Mouse (Mus musculus): Measurements from ENCODE around the gene Ppp1r10. TPM values are rescaled to one million over a fixed set of nuclear protein-coding genes. Genes with fewer than 3 reads are reported as not detected.

Ppp1r10 gene
- polyA plus RNA-seq, 1 experiment from 2014 or later = 58.8 TPM

- WGBS = 30% methylated on average over 20 of the region's 20 CpGs
- Histone ChIP-seq H3K36me3 (peaks cover 84% of the 10 kb centered on the region), H3K27ac (replicated peaks) (peak overlapping the region; percentile 89), H3K4me1 (peaks cover 22% of the 10 kb centered on the region), H3K4me3 (peak overlapping the region; percentile 85), H3K27me3 (ENCODE audit: low read depth, poor library complexity, severe bottlenecking) (no peaks in the 10 kb centered on the region), H3K9me3 (replicated peaks) (no peaks in the 10 kb centered on the region)
- DNase-seq (ENCODE audit: low spot score) = no peak
These were observed 6.9 kb upstream of the Ppp1r10 start for GRCm38 (mm10) chr17:35909186-35909918.

DNA sequence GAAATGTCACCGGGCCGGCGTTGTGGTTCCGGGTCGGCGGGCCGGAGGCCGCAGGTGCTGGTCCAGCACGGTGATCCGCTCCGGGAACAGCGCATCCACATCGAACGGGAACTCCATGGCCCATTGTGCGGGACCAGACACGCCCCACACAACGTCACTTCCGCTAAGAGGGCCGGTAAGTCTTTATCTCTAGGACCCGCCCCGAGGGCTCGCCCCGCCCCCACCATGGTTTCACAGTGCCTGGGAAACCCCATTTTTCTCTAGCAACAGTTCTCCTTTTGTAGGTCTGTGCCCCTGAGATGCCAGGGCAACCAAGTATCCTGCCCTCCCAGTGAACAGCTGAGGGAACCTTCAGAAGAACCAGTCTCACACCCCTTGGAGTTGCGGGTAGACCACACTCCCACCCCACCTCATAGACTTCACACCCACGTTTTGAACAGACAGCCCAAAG lies 6.3 kb upstream of the Ppp1r10 start, which contains the start of gene Atat1:
TSS of gene Atat1 (minus strand) at position 157 of the 451 bp plus-strand sequence.
- H3K27ac ChIP-seq (replicated peaks) = peak within 1 kb of the TSS; percentile 89
- peaks cover 81% of the 10 kb centered on the region for H3K36me3 ChIP-seq
- peak within 1 kb of the TSS; percentile 85 for H3K4me3 ChIP-seq
- peaks cover 25% of the 10 kb centered on the region for H3K4me1 ChIP-seq
- no peaks in the 10 kb centered on the region for H3K27me3 ChIP-seq (ENCODE audit: low read depth, poor library complexity, severe bottlenecking)
- DNase-seq (ENCODE audit: low spot score) = peak; percentile 96
- 4% methylated on average over 25 of the region's 25 CpGs for WGBS
- H3K9me3 ChIP-seq (replicated peaks) = no peaks in the 10 kb centered on the region

DNA sequence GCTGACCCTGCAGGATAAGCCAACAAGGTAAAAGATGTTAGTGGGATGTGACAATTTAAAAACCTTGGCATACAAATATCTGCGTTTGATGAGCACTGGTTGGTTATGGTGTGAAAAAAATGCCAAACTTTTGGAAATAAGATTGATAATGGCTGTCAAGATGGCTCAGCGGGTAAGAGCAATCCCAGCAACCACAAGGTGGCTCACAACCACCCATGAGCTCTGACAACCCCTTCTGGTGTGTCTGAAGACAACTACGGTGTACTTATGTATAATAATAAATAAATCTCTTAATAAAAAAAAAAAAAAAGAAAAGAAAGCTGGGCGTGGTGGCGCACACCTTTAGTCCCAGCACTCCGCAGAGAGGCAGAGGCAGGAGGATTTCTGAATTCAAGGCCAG lies 1.3 kb upstream of the Ppp1r10 start:
- WGBS = 83% methylated on average over 6 of the region's 6 CpGs
- H3K27me3 ChIP-seq (ENCODE audit: low read depth, poor library complexity, severe bottlenecking) = no peaks in the 10 kb centered on the region
- H3K36me3 ChIP-seq = peaks cover 58% of the 10 kb centered on the region
- H3K27ac ChIP-seq (replicated peaks) = no peak overlapping the region
- H3K4me3 ChIP-seq = peak overlapping the region; percentile 86; the same call in 1 of the 2 replicates
- no peaks in the 10 kb centered on the region for H3K9me3 ChIP-seq (replicated peaks)
- DNase-seq (ENCODE audit: low spot score) = no peak
- peaks cover 22% of the 10 kb centered on the region for H3K4me1 ChIP-seq

- WGBS = 3% methylated on average over 28 of the region's 28 CpGs
- H3K36me3 ChIP-seq = peaks cover 63% of the 10 kb centered on the region
- H3K27me3 ChIP-seq (ENCODE audit: low read depth, poor library complexity, severe bottlenecking) = no peaks in the 10 kb centered on the region
- peaks cover 27% of the 10 kb centered on the region for H3K4me1 ChIP-seq
- no peak for DNase-seq (ENCODE audit: low spot score)
- H3K9me3 ChIP-seq (replicated peaks) = no peaks in the 10 kb centered on the region
- H3K4me3 ChIP-seq = peak overlapping the region; percentile 86
- H3K27ac ChIP-seq (replicated peaks) = peak overlapping the region; percentile 97
These were observed 517 bp upstream of the Ppp1r10 start for GRCm38 (mm10) chr17:35915538-35916296.

DNA sequence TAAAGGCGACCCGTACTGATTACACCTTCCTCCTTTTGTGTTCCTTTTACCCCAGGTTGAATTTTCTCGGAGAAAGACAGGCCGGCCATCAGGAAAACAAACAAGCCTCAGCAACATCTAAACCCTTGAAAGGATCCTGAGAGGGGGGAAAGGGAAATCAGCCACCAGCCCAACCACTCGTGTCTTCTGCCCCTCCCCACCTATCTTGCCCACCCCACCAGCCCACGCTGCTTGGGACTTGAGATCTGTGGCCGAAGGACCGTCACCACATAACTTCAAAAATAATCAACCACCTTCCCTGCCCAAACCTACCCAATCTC lies 869 bp downstream of the Ppp1r10 start:
- no peaks in the 10 kb centered on the region for H3K9me3 ChIP-seq (replicated peaks)
- DNase-seq (ENCODE audit: low spot score) = no peak
- H3K4me3 ChIP-seq = peak overlapping the region; percentile 86
- H3K36me3 ChIP-seq = peaks cover 53% of the 10 kb centered on the region
- H3K27ac ChIP-seq (replicated peaks) = peak overlapping the region; percentile 97
- H3K4me1 ChIP-seq = peaks cover 34% of the 10 kb centered on the region
- no peaks in the 10 kb centered on the region for H3K27me3 ChIP-seq (ENCODE audit: low read depth, poor library complexity, severe bottlenecking)
- under 1% methylated on average over 8 of the region's 8 CpGs for WGBS

DNA sequence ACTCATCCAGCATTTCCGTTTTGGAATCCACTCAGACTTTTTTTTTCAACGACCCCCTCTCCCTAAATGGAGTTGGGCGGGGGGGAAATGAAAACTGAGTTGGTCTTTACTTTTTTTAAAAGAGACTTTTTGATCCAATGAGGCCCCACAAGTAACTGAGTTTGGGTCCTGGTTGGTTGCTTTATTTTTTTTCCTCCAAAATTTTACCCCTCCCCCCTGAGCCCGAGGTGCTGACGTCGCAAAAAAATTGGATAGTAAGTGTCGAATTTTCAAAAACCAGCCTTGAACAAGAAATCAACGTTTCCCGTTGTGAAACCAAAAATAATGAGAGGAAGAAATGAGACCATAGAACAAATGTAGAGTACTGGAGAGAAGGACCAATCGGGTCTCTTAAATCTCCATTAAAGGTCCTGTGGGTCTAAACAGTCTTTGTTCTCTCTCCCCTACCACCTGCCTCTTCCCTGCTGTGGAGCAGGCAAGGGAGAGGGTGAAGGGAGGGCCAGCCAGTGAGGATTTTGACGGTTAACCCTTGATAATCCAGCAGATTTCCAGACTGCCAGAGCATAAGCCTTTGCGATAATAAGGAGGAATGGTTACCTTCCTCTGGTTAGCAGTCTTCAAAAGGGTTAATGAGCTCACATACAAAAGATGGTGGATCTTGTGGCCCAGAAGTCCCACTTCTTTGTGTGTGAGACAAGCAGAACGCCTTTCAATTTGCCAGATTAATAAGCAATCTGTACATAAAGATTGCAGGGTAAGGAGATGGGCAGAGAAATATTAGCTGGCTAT lies 1.4 kb downstream of the Ppp1r10 start:
- H3K4me1 ChIP-seq = peaks cover 34% of the 10 kb centered on the region
- H3K36me3 ChIP-seq = peaks cover 53% of the 10 kb centered on the region
- peak; percentile 66 for DNase-seq (ENCODE audit: low spot score)
- under 1% methylated on average over 13 of the region's 13 CpGs for WGBS
- no peaks in the 10 kb centered on the region for H3K9me3 ChIP-seq (replicated peaks)
- H3K27ac ChIP-seq (replicated peaks) = peak overlapping the region; percentile 97
- H3K27me3 ChIP-seq (ENCODE audit: low read depth, poor library complexity, severe bottlenecking) = no peaks in the 10 kb centered on the region
- peak overlapping the region; percentile 86 for H3K4me3 ChIP-seq

GRCm38 (mm10) chr17:35918276-35919059 lies 2.2 kb downstream of the Ppp1r10 start:
- peak; percentile 58 for DNase-seq (ENCODE audit: low spot score)
- no peaks in the 10 kb centered on the region for H3K9me3 ChIP-seq (replicated peaks)
- H3K27me3 ChIP-seq (ENCODE audit: low read depth, poor library complexity, severe bottlenecking) = no peaks in the 10 kb centered on the region
- under 1% methylated on average over 11 of the region's 11 CpGs for WGBS
- H3K27ac ChIP-seq (replicated peaks) = peak overlapping the region; percentile 97
- H3K36me3 ChIP-seq = peaks cover 52% of the 10 kb centered on the region
- peaks cover 34% of the 10 kb centered on the region for H3K4me1 ChIP-seq
- peak overlapping the region; percentile 86 for H3K4me3 ChIP-seq

DNA sequence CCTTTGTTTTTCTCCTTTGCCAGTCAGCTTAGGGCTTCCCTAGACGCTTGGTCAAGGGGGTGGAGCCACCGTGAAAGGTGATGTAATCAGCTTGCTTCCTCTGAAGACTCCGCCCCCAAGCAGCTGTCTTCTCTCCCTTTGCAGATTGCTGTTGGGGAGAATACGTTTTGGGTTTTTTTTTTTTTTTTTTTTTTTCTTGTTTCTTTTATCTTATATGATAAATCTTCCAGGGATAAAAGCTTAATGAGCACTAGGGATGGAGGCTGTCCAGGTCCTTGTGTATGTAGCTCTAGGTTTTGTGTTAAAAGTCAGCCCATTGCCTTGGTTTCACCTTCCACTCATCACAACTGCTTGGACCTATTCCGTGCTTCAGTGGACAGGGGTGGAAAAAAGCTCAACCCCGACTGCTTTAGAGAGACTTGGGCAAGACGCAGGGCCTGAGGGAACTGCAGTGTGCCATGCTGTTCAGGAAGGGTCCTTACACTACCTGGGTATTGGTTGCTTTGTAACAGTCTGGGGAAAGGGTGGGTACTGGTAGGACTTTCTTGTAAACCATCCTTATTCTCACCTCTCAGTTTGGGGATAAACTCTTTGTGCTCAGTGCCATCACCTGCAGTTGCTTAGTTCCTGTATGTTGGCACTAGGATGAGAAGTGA lies 3.0 kb downstream of the Ppp1r10 start:
- peak; percentile 90 for DNase-seq (ENCODE audit: low spot score)
- peaks cover 52% of the 10 kb centered on the region for H3K36me3 ChIP-seq
- H3K27me3 ChIP-seq (ENCODE audit: low read depth, poor library complexity, severe bottlenecking) = no peaks in the 10 kb centered on the region
- H3K9me3 ChIP-seq (replicated peaks) = no peaks in the 10 kb centered on the region
- peak overlapping the region; percentile 86 for H3K4me3 ChIP-seq
- H3K4me1 ChIP-seq = peaks cover 34% of the 10 kb centered on the region
- WGBS = 18% methylated on average over 7 of the region's 7 CpGs
- peak overlapping the region; percentile 97 for H3K27ac ChIP-seq (replicated peaks)

- 67% methylated on average over 6 of the region's 6 CpGs for WGBS
- DNase-seq (ENCODE audit: low spot score) = no peak
- peak overlapping the region; percentile 97 for H3K27ac ChIP-seq (replicated peaks)
- H3K4me3 ChIP-seq = peak overlapping the region; percentile 86
- peaks cover 31% of the 10 kb centered on the region for H3K4me1 ChIP-seq
- H3K27me3 ChIP-seq (ENCODE audit: low read depth, poor library complexity, severe bottlenecking) = no peaks in the 10 kb centered on the region
- H3K9me3 ChIP-seq (replicated peaks) = no peaks in the 10 kb centered on the region
- peaks cover 55% of the 10 kb centered on the region for H3K36me3 ChIP-seq
These were observed 3.6 kb downstream of the Ppp1r10 start for GRCm38 (mm10) chr17:35919864-35920301.

- 84% methylated on average over 1 of the region's 1 CpGs for WGBS
- Histone ChIP-seq H3K4me1 (peaks cover 26% of the 10 kb centered on the region), H3K27me3 (ENCODE audit: low read depth, poor library complexity, severe bottlenecking) (no peaks in the 10 kb centered on the region), H3K36me3 (peaks cover 60% of the 10 kb centered on the region), H3K27ac (replicated peaks) (peak overlapping the region; percentile 97), H3K4me3 (peak overlapping the region; percentile 86), H3K9me3 (replicated peaks) (no peaks in the 10 kb centered on the region)
- no peak for DNase-seq (ENCODE audit: low spot score)
These were observed 4.2 kb downstream of the Ppp1r10 start for GRCm38 (mm10) chr17:35920384-35920783.

GRCm38 (mm10) chr17:35920862-35921562 lies 4.8 kb downstream of the Ppp1r10 start:
- Histone ChIP-seq H3K4me1 (peaks cover 23% of the 10 kb centered on the region), H3K4me3 (0 out of 2 replicates have a peak overlapping the region, but pooled peaks have one; percentile 86), H3K27me3 (ENCODE audit: low read depth, poor library complexity, severe bottlenecking) (no peaks in the 10 kb centered on the region), H3K9me3 (replicated peaks) (no peaks in the 10 kb centered on the region), H3K36me3 (peaks cover 66% of the 10 kb centered on the region), H3K27ac (replicated peaks) (peak overlapping the region; percentile 97)
- peak; percentile 45 for DNase-seq (ENCODE audit: low spot score)
- WGBS = 79% methylated on average over 5 of the region's 5 CpGs

Data from midbrain, embryonic 10.5 days (tissue).